Mouse (Mus musculus) lung, embryonic 16.5 days (tissue): ENCODE measurements around the gene Itih3. TPM values are rescaled to one million over a fixed set of nuclear protein-coding genes. Genes with fewer than 3 reads are reported as not detected.

Source experiments
- ATAC-seq: fragments of 200-750 bp; cut with Nextera tagmentation; 2 replicates; pipeline ENCODE4 v1.8.0; 2017; ENCODE audit warnings: low read depth, mild to moderate bottlenecking, moderate library complexity
- H3K27ac ChIP-seq: fragments of 300-500 bp; sonication (generic); 2 replicates; pipeline ENCODE4 v1.5.1; 2014; ENCODE audit warnings: mild to moderate bottlenecking, control low read depth, low read length
- H3K27me3 ChIP-seq: fragments of 300-500 bp; sonication (generic); 2 replicates; pipeline ENCODE4 v1.6.1; 2014; ENCODE audit warnings: low read depth, low read length, mixed read lengths; ENCODE audit not compliant: control insufficient read depth, insufficient read depth
- H3K36me3 ChIP-seq: fragments of 300-500 bp; sonication (generic); 2 replicates; pipeline ENCODE4 v1.6.1; 2014; ENCODE audit warnings: low read length; ENCODE audit not compliant: control insufficient read depth, insufficient read depth
- H3K4me1 ChIP-seq: fragments of 300-500 bp; sonication (generic); replicated peaks from 2 replicates; pipeline ENCODE4 v1.6.1; 2014; ENCODE audit warnings: low read length, mixed read lengths; ENCODE audit not compliant: control insufficient read depth, insufficient read depth
- H3K4me2 ChIP-seq: fragments of 300-500 bp; sonication (generic); 2 replicates; pipeline ENCODE4 v1.6.1; 2014; ENCODE audit warnings: low read depth, low read length, control low read depth
- H3K4me3 ChIP-seq: fragments of 300-500 bp; sonication (generic); 2 replicates; pipeline ENCODE4 v1.5.1; 2014; ENCODE audit warnings: mild to moderate bottlenecking, low read length, control low read depth
- H3K9ac ChIP-seq: fragments of 300-500 bp; sonication (generic); 2 replicates; pipeline ENCODE4 v1.6.1; 2014; ENCODE audit warnings: low read length, control low read depth
- H3K9me3 ChIP-seq: fragments of 300-500 bp; sonication (generic); 2 replicates; pipeline ENCODE4 v1.6.1; 2016; ENCODE audit warnings: low read length; ENCODE audit not compliant: control insufficient read depth
- WGBS: fragments of 180-500 bp; shearing (Covaris S2); extraction: QIAGEN DNeasy Blood & Tissue Kit; methylation state at CpG from one replicate; pipeline ENCODE4 v1.1.7; 2014; 5-methylcytosine and 5-hydroxymethylcytosine counted together
- polyA plus RNA-seq: library from polyadenylated mRNA; unstranded; fragments of >200 nt; fragmentation: Nextera tagmentation; extraction: Ambion mirVana; gene quantifications from 2 replicates; pipeline ENCODE4 v1.2.1, GENCODE M21; 2015

Gene Itih3
- polyA plus RNA-seq, 1 experiment from 2014 or later: 0.98 TPM

- no peaks in the 10 kb centered on the region for H3K9me3 ChIP-seq
- H3K27ac ChIP-seq: peak overlapping the region; percentile 37
- peak overlapping the region; percentile 3; the same call in 1 of the 2 replicates for H3K9ac ChIP-seq
- no peaks in the 10 kb centered on the region for H3K36me3 ChIP-seq
- 19% methylated on average over 16 of the region's 16 CpGs for WGBS
- peak overlapping the region; percentile 28 for H3K4me2 ChIP-seq
- no peaks in the 10 kb centered on the region for H3K27me3 ChIP-seq
- H3K4me3 ChIP-seq: no peak overlapping the region
- peaks cover 12% of the 10 kb centered on the region for H3K4me1 ChIP-seq
- peak; percentile 63 for ATAC-seq
Observed at GRCm38 (mm10) chr14:30861421-30862125, 62.0 kb downstream of the Itih3 start.

Other genes with a start within 250 kb of the Itih3 start
- gene Sfmbt1, start 208.9 kb downstream of the Itih3 start, polyA plus RNA-seq: 10.6 and 11.6 TPM in 2 replicates
- gene Tmem110, start 98.2 kb downstream of the Itih3 start, polyA plus RNA-seq: 27.0 and 38.3 TPM in 2 replicates
- 9.9 and 12.6 TPM in 2 replicates for gene Mustn1, start 44.6 kb downstream of the Itih3 start, polyA plus RNA-seq
- 0.59 and 3.7 TPM in 2 replicates for gene Itih4, start 37.3 kb downstream of the Itih3 start, polyA plus RNA-seq
- 0.09 and 1.1 TPM in 2 replicates for gene Itih1, start 19.5 kb upstream of the Itih3 start, polyA plus RNA-seq
- gene Nek4, start 27.6 kb upstream of the Itih3 start, polyA plus RNA-seq: 13.0 and 14.0 TPM in 2 replicates
- gene Glt8d1, start 77.6 kb upstream of the Itih3 start, polyA plus RNA-seq: 67.9 and 70.2 TPM in 2 replicates
- gene Spcs1, start 77.9 kb upstream of the Itih3 start, polyA plus RNA-seq: 434 and 441 TPM in 2 replicates
- 115 and 120 TPM in 2 replicates for gene Pbrm1, start 95.4 kb upstream of the Itih3 start, polyA plus RNA-seq
- 65.8 and 76.2 TPM in 2 replicates for gene Gnl3, start 95.4 kb upstream of the Itih3 start, polyA plus RNA-seq
- 79.4 and 82.2 TPM in 2 replicates for gene Smim4, start 205.2 kb upstream of the Itih3 start, polyA plus RNA-seq
- gene Nt5dc2, start 207.3 kb upstream of the Itih3 start, polyA plus RNA-seq: 379 and 414 TPM in 2 replicates
- gene Stab1, start 244.9 kb upstream of the Itih3 start, polyA plus RNA-seq: 48.9 and 52.1 TPM in 2 replicates